Mouse (Mus musculus) kidney, adult 2 months (tissue): ENCODE measurements around the gene Fzr1.

Experiments used
- CTCF ChIP-seq: fragments of 200-500 bp; conservative IDR thresholded peaks from 2 replicates; pipeline ENCODE4 v1.5.1; 2011; ENCODE audit warnings: low read depth, mild to moderate bottlenecking, control low read depth, low read length, moderate library complexity, mixed read lengths; ENCODE audit not compliant: insufficient read depth, insufficient read length
- POLR2A ChIP-seq: fragments of 200-500 bp; IDR thresholded peaks from one replicate; pipeline ENCODE4 v1.6.1; 2011; ENCODE audit warnings: low read depth, low read length, control low read depth

DNA sequence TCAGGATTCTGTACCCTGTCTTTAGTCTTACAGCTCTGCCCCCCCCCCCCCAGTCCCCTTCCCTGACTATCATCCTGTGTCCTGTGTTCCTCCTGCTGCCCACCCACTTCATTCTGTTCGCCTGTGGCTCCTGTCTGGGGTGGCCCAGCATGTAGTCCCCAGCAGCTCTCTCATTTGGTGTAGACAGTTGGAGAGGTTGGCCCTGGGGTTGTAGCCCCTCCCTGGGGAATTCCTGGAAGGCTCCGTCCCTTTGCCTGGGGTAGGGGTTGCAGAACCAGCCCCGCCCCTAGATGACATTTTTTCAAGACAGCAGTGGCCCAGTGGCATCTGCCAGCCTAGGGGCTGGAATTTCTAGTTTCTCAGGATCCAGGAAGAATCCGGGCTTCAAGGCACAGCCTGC lies 20.1 kb downstream of the Fzr1 start:
- TF ChIP-seq CTCF (no peak), POLR2A (no peak)
